Mouse (Mus musculus) CD8-positive naive resting alpha-beta T cell, adult 2 months (primary cell): ENCODE data around the gene Ypel4.
A peak's percentile ranks its signal among the peaks of the same experiment; 100 is the strongest.

Experiments
- DNase-seq, 2 experiments: peaks; one replicate each; pipeline ENCODE4 v3.0.0; 2022; ENCODE audit warnings: low read depth in 2 of 2, low spot score in 2 of 2

Ypel4 gene

DNA sequence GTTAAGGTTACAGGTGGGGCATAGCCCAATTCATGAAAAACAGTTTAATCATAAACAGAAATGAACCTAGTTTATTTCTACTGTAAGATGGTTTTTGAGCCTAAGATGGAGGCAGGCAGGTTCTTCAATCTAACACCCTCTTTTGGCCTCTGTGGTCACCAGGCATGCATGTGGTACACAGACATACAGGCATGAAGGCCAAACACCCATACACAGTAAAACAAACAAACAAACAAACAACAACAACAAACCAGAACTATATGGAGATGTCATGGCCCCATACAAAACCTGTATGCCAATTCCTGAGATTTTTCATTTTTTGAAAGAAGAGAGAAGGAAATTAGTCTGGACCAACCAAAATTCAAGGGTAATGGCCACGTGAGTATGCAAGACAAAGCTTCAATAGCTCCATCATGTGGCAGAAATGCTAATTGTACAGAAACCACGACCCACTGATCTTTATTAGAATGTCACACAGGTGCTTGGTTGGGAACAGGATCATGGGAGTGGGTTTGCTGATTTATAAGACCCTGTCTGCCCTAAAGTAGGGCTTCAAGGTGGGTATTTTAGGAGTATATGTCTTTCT is 24.8 kb downstream of the Ypel4 start:
- DNase-seq, result no peak

DNA sequence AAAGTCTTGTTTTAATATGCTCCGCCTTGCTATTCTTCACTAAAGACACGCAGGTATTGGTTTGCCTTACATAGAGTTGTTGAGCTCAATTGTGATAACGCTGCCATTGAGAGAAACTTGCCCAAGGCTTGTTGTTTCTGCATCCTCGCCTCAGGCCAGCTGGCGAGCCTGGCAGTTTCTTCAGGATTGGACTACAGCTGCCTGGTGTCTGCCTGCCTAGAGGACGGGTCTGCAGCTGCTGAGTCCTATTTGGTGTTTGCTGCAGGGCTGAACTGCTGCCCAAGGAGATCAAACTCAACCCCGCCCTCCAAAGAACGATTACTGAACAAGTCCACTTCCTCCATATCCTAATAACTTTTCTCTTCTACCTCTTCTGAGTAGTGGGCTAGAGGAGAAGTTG is 26.9 kb downstream of the Ypel4 start:
- no peak for DNase-seq

GRCm38 (mm10) chr2:84761309-84761708 is 27.5 kb downstream of the Ypel4 start:
- DNase-seq, result no peak

GRCm38 (mm10) chr2:84761840-84762239 is 28.0 kb downstream of the Ypel4 start:
- no peak for DNase-seq

- no peak for DNase-seq
Measured at GRCm38 (mm10) chr2:84762295-84762694, 28.4 kb downstream of the Ypel4 start.

- no peak for DNase-seq
Measured at GRCm38 (mm10) chr2:84762818-84763217, 29.0 kb downstream of the Ypel4 start.

GRCm38 (mm10) chr2:84770501-84770900 is 36.6 kb downstream of the Ypel4 start:
- DNase-seq, result no peak

DNA sequence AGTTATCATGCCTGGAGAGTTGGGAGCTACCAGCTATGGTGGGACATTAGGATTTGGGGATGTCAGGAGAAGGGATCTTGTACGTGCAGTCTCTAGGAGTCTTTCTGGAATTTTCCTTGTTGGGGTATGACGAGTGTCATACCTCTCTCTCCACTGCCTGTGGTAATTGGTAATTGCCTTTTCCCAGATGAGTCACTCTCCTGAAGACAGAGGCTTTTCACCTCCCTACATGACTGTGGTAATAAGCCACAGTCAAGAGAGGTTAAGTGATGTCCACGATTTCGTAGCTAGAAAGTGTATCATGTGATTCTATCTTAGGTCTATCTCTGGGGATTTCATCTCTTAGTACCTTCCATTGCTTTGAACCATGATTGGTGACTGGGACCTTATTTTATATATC is 38.6 kb downstream of the Ypel4 start:
- DNase-seq, result no peak

DNA sequence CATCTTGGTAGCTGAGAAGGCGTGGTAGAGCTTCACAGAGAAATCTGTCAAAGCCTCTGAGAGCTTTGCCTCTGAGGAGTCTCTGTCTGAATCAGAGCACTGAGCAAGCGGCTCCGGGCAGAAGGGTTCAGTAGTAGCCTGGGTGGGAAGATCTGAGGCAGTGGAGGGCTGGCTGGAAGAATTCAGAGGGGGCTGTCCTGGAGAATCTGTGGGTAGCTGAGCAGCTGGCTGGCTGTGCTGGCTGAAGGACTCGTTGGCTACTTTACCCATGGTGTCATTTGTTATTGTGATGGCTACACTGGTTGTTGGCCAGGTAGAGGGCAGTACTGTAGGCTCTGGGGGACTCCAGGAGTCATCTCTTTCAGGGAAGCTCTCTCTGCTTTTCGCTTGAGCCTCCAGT is 39.3 kb downstream of the Ypel4 start:
- DNase-seq, result no peak

DNA sequence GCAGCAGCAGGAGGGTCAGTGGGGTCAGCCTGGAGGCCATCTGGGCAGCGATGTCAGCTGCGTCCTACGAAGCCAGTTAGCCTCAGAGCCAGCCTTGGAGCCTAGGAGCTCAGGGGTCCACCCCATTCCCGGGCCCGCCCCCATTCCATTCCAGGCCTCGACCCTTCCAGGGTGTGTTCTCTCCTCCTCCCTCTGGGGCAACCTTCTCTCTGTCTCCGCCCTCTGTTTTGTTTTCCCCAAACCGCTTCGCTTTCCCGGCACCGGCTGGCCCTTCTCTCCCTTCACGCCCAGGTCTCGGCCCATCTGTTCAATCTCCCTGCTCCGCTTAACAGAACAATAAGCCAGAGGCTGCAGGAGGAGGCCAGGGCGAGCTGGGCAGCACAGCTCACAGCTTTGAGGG is 40.9 kb downstream of the Ypel4 start:
- no peak for DNase-seq

GRCm38 (mm10) chr2:84775241-84775640 is 41.4 kb downstream of the Ypel4 start, which contains the start of gene Serping1:
Gene Serping1, minus strand, starts transcription at chr2:84775444.
- DNase-seq, result no peak

GRCm38 (mm10) chr2:84775665-84776064 is 41.8 kb downstream of the Ypel4 start:
- no peak for DNase-seq

DNA sequence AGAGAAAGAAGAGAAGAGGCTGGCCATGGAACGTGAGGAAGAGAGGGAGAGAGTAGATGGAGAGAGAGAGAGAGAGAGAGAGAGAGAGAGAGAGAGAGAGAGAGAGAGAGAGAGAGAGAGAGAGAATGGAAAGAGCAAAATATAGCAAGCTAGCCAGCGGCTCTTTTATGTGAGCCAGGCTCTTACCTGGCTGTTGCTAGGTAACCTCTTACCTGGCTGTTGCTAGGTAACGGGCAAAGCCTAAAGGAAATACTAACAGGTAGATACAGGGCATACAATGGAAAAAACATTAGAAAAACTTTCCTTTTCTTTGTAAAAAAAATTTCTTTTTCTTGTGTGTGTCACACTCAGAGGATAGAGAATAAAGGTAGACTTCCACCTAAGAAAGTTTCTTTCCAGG is 43.8 kb downstream of the Ypel4 start:
- DNase-seq, result no peak

DNA sequence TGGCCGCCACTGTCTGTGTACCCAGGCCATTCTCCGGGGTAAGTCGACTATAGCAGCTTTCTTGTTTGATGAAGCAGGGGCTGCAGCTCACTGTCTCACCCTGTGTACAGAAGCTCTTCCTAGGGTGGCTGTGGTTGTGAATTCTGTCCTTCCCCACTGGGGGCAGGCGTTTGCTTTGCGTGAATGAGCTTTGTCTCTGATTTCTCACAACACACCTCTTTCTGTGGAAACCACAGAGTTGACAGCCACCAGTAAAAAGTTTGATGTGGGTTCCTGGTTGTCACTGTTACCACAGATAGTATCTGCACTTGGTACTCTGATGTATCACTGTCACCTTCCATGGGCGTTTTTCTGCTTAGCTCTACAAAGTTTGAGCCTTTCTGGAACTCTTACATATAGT is 45.4 kb downstream of the Ypel4 start:
- DNase-seq, result peak; percentile 67 to 74

GRCm38 (mm10) chr2:84783315-84783714 is 49.5 kb downstream of the Ypel4 start:
- DNase-seq, result no peak

DNA sequence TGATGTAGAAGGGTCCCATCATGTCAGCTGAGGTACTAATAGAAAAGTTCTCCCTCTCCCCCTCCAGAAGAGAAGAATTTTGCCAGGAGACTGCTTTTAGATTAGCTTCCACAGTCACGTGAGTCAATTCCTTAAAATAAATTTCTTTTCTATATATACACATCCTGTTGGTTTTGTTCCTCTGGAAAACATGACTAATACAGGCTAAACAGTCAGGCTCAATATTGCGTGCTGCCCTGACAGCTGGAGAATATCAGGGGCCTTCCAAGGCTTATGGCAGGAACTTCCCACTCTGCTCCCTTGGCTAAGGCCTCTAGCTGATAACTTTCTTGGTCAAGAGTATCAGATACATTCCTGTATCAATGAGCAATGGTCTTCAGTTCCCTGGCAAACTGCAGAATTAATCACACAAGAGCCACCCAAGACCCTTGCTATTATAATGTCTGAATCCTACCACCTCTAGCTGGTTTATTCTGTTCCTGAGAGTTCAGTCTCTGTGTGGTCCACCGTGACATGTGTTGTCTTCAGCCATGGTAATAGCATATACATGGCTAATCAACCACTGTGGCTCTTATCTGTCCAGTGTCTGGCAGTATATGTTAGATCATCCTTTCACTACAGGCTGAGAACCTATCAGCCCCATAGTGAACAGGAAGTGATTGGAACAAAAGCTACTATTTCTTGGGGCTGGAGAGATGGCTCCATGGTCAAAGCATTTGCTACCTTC is 50.1 kb downstream of the Ypel4 start:
- DNase-seq, result no peak
